Mouse (Mus musculus) hindlimb bud, embryonic 11.5 days (tissue): ENCODE results near the gene Gcn1l1.

Experiments used
- DNase-seq: peaks from one replicate; pipeline ENCODE4 v3.0.0-alpha.2; 2012; ENCODE audit warnings: low read depth, low spot score; ENCODE audit errors: extremely low spot score

Gcn1l1 gene

DNA sequence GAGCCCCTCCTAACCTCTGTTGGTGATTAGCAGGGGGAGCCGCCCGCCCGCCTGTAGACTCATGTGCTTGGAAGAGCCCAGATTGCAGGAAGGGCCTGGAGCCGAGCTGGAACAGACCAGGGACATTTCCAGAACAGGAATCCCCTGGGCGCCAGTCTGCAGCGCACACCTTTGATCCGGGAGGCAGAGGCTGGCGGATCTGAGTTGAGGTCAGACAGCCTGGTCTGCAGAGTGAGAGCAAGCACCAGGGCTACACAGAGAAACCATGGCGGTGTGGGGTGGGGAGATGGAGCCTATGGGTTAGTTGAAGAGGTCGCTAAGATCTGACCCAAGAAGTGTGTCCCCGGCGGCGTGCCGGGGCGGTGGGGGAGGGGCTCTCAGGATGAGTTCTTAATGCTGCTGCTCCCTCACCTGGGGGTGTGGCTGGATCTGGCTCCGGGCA is 30.7 kb upstream of the Gcn1l1 start:
- no peak for DNase-seq

DNA sequence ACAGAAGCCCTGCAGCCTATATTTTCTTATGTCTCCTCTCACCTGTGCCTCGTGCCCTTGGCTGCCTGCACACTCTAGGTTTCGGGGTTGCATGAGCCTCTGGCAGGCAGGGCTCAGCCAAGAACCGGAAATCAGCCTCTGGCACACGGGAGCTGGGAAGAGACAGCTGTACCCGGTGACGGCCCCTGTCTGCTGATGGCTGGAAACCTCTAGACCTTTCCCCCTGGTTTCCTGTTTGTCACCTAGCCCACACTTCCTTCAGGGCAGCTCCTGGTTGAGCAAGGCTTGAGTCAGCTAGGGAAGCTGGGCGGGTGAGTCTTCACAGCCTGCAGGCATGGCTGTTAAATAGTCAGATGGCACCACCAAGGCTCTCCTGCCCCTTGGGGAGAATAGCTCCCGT is 30.2 kb upstream of the Gcn1l1 start:
- no peak for DNase-seq

GRCm38 (mm10) chr5:115535635-115536034 is 29.4 kb upstream of the Gcn1l1 start:
- DNase-seq: no peak

DNA sequence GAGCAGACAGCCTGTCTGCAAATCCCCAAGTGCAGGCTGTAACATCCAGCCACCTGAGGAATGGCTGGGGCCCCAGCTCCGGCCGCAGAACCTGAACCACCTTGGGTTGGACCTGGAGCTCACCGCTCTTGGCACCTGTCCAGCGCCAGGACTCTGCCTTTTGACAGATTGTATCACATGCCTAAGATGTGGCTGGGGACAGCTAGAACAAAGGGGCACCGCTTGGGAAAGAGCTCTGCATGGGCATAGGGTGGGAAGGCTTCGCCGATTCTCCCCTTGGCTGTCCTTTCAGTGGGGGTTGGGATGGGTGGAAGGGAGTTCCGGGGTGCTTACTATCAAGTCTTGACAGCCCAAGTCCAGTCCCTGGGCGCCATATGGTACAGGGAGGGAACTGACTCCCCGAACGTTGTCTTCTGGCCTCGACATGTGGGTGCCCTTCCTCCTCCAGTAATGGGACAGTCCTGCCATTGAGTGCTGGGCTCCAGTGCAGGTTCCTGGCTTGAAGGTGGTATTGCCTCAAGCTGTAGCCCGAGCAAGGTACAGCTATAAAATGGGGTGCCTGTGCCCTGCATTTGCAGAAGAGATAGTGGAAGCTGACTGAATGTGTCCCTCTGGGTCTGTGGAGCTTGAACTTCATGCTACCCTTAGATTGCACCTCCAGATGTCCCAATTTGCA is 26.9 kb upstream of the Gcn1l1 start:
- DNase-seq: no peak

DNA sequence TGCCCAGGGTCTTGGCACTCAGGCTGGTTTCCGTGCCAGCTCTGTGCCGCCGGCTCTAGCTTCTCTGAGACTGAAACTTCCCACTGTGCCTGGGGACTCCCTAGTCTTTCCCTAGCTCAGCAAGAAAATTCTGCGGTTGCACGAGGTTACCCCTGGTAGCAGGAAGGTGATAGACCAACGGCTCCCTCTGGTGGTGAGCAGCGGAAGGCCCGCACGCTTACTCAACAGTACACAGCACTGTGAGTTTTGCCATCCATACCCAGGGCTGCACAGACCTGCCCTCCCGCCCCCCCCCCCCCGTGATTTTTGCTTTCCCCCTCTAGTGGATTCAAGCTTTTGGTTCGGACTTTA is 26.4 kb upstream of the Gcn1l1 start:
- DNase-seq: peak; percentile 77

- no peak for DNase-seq
Measured at GRCm38 (mm10) chr5:115542635-115543384, 22.2 kb upstream of the Gcn1l1 start.

GRCm38 (mm10) chr5:115543509-115544253 is 21.4 kb upstream of the Gcn1l1 start:
- no peak for DNase-seq

GRCm38 (mm10) chr5:115544655-115545185 is 20.3 kb upstream of the Gcn1l1 start:
- no peak for DNase-seq

- DNase-seq: no peak
Measured at GRCm38 (mm10) chr5:115545636-115546035, 19.4 kb upstream of the Gcn1l1 start.

DNA sequence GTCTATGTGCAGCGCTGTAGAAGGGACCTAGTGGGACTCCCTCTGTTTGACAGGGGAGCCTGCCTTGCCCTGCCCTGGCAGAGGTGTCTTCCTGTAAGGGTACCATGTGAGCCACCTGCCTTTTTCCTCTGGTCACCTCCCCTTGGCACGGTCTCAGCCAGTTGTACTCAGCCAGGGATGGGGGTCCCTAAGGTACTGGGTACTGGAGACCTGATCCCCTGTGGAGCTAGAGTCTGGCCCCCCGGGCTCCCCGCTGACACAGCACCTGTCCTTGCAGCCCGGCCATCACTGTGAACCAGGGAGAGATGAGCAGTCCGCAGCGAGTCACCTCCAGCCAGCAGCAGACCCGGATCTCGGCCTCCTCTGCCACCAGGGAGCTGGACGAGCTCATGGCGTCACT is 18.5 kb upstream of the Gcn1l1 start:
- no peak for DNase-seq

DNA sequence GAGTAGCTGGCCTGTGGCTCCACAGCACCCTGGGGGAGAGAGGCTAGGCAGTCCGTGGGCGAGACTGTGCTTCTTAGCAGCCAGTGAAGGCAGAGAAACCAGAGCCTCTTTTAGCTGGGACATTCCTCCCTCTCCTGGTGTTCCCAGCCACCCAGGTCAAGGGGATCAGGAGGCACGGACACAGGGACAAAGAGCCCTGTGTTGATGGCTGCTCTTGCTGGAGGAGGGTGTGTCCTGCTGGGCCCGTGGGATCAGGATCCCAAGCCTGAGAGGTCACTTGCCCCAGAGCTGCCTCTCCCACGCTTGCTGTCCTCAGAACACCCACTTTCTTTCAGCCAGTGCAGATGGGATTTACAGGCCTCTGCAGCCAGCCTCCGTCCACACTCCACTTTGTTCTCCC is 18.0 kb upstream of the Gcn1l1 start:
- no peak for DNase-seq

DNA sequence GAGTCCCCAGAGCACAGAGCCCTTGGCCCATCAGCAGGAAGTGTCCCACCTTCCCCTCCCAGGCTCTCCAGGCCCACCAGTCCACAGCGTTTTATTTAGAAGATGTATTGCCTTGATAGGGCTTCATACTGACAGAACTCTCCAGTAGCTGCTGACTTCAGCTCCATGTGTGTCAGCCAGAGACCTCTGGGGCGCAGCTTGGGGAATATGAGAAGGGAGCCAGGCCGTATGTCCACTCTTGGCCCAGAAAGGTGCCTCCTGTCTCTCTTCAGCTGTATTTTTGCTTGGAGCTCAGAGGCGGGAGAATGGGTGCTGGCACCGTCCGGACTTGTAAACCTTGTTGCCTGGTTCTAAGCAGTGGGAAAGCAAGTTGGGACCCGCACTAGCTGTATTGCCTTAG is 17.6 kb upstream of the Gcn1l1 start:
- no peak for DNase-seq

GRCm38 (mm10) chr5:115548501-115549285 is 16.4 kb upstream of the Gcn1l1 start:
- no peak for DNase-seq

GRCm38 (mm10) chr5:115550482-115551005 is 14.5 kb upstream of the Gcn1l1 start:
- DNase-seq: no peak

DNA sequence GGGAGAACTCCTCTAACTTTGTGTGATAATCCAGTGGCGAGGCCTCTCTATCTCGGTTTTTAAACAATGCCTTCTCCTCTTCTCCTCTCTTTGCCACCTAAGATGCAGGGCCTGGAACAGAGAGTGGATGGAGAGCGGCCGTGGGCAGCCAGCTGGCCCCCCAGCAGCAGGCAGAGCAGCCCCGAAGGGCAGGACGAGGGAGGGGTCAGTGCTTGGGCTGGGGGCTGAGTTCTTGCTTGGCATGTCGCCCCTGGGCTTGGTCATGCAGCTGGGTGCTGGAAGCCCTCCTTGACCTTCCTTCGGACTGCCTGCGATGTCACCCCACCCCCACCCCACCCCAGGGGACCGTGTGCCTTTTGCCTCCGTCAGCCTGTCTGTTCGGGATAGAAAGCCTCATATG is 13.7 kb upstream of the Gcn1l1 start:
- DNase-seq: no peak

GRCm38 (mm10) chr5:115551799-115552198 is 13.3 kb upstream of the Gcn1l1 start:
- no peak for DNase-seq

DNA sequence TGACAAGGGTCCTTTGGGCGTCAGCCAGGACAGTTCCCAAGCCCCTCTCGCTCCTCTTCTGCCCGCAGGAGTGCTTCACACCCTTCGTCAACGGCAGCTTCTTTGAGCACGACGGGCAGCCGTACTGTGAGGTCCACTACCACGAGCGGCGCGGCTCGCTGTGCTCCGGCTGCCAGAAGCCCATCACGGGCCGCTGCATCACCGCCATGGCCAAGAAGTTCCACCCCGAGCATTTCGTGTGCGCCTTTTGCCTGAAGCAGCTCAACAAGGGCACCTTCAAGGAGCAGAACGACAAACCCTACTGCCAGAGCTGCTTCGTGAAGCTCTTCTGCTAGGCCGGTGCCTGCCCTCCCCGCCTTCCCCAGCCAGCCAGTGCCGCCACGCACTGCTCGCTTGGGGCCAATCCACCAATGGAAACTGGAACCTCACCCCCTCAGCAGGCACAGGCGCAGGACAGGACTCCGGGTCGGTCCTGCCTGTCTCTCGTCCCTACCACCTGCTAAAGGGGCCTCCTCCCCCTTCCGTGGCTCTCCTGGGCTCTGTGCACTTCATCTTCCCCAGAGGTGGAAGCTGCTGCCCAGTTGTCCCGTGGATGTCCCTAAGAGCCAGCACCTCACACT is 11.1 kb upstream of the Gcn1l1 start:
- DNase-seq: no peak

- no peak for DNase-seq
Measured at GRCm38 (mm10) chr5:115554536-115555291, 10.3 kb upstream of the Gcn1l1 start.

GRCm38 (mm10) chr5:115556217-115556616 is 8.8 kb upstream of the Gcn1l1 start:
- peak; percentile 85 for DNase-seq
